Mouse (Mus musculus) Patski (cell line): ENCODE results near the gene Calb2. TPM values are rescaled to one million over a fixed set of nuclear protein-coding genes. Genes with fewer than 3 reads are reported as not detected.

Experiments
- ATAC-seq: fragments of 100-300 bp; one replicate; pipeline ENCODE4 v1.8.0; 2021
- CTCF ChIA-PET: fragments of 350-600 bp; sonication (Branson Sonifier 250); formaldehyde crosslinking; loops from one replicate; lab custom pipeline; 2022; ENCODE audit warnings: inconsistent platforms; lab: Charles Lee
- POLR2A ChIA-PET: fragments of 350-600 bp; sonication (Branson Sonifier 250); formaldehyde crosslinking; loops from one replicate; lab custom pipeline; 2022; ENCODE audit warnings: antibody characterized with exemption, inconsistent platforms; lab: Charles Lee
- DNase-seq: peaks from one replicate; pipeline ENCODE4 v3.0.0-alpha.2; 2011; ENCODE audit warnings: low read depth, low spot score
- H3K27me3 ChIP-seq: fragments of 371-371 bp; one replicate; pipeline ENCODE4 v1.5.1; 2021
- CTCF ChIP-seq: fragments of 100-300 bp; IDR thresholded peaks from one replicate; pipeline ENCODE4 v1.5.1; 2021
- in situ Hi-C: fragments of 300-500 bp; cut with MboI; formaldehyde crosslinking; loops from 3 replicates; pipeline ENCODE4 v1.11.1; 2018; ENCODE audit warnings: low pct_unique_long_range_greater_than_20kb, mixed read lengths
- polyA plus RNA-seq: library from polyadenylated mRNA; unstranded; gene quantifications from one replicate; pipeline ENCODE4 v1.2.3, GENCODE M21; 2021

Calb2 gene
- not detected for polyA plus RNA-seq

GRCm38 (mm10) chr8:110168046-110168445 is at the start of gene Calb2:
TSS of gene Calb2 (minus strand) at chr8:110168210.
- CTCF ChIA-PET: no interaction called here
- TF ChIP-seq CTCF: peak; percentile 96
- H3K27me3 ChIP-seq: peaks cover 49% of the 10 kb centered on the region
- DNase-seq (no peak), ATAC-seq (peak; percentile 26)
- POLR2A ChIA-PET: no interaction called here
- in situ Hi-C loops: no loop called here

GRCm38 (mm10) chr8:110217681-110218131 is 49.7 kb upstream of the Calb2 start:
- no peaks in the 10 kb centered on the region for H3K27me3 ChIP-seq
- in situ Hi-C loops: no loop called here
- POLR2A ChIA-PET: no interaction called here
- ATAC-seq: peak; percentile 99
- CTCF ChIA-PET: interaction anchor here (2.9 kb wide), 1 partner anchor 15 kb away, joined by 7 read pairs; no protein-coding TSS in a partner anchor
- no peak for TF ChIP-seq CTCF
- peak; percentile 87 for DNase-seq

GRCm38 (mm10) chr8:110217198-110217597 is 49.2 kb upstream of the Calb2 start:
- no peak for TF ChIP-seq CTCF
- in situ Hi-C loops: no loop called here
- ChIA-PET POLR2A (no interaction called here), CTCF (interaction anchor here (2.9 kb wide), 1 partner anchor 15 kb away, joined by 7 read pairs; no protein-coding TSS in a partner anchor)
- DNase-seq: no peak
- H3K27me3 ChIP-seq: no peaks in the 10 kb centered on the region
- ATAC-seq: no peak

- POLR2A ChIA-PET: no interaction called here
- TF ChIP-seq CTCF: no peak
- peaks cover 8% of the 10 kb centered on the region for H3K27me3 ChIP-seq
- in situ Hi-C loops: no loop called here
- CTCF ChIA-PET: interaction anchor here (2.9 kb wide), 1 partner anchor 14 kb away, joined by 7 read pairs; no protein-coding TSS in a partner anchor
- ATAC-seq: no peak
- no peak for DNase-seq
Observed at GRCm38 (mm10) chr8:110216253-110216652, 48.2 kb upstream of the Calb2 start.

- no peak for TF ChIP-seq CTCF
Observed at GRCm38 (mm10) chr8:110215365-110215764, 47.4 kb upstream of the Calb2 start, which contains the start of gene Cmtr2. TSS of gene Cmtr2 (plus strand) at chr8:110215665.

GRCm38 (mm10) chr8:110201806-110202205 is 33.8 kb upstream of the Calb2 start:
- ATAC-seq (no peak), DNase-seq (no peak)
- in situ Hi-C loops: no loop called here
- H3K27me3 ChIP-seq: peaks cover 5% of the 10 kb centered on the region
- CTCF ChIA-PET: interaction anchor here (1.8 kb wide), 1 partner anchor 16 kb away, joined by 7 read pairs; no protein-coding TSS in a partner anchor
- POLR2A ChIA-PET: no interaction called here
- TF ChIP-seq CTCF: peak; percentile 62

More at GRCm38 (mm10) chr8:110215365-110215764, 47.4 kb upstream of the Calb2 start, which contains the start of gene Cmtr2:
- CTCF ChIA-PET: no interaction called here
- H3K27me3 ChIP-seq: peaks cover 14% of the 10 kb centered on the region
- DNase-seq (no peak), ATAC-seq (no peak)
- POLR2A ChIA-PET: no interaction called here
- in situ Hi-C loops: no loop called here

- DNase-seq: no peak
- in situ Hi-C loops: no loop called here
- ChIA-PET POLR2A (no interaction called here), CTCF (no interaction called here)
- TF ChIP-seq CTCF: no peak
- H3K27me3 ChIP-seq: peaks cover 5% of the 10 kb centered on the region
- ATAC-seq: peak; percentile 51
Observed at GRCm38 (mm10) chr8:110196678-110197077, 28.7 kb upstream of the Calb2 start.

- no peak for TF ChIP-seq CTCF
Observed at GRCm38 (mm10) chr8:110188961-110189750, 21.1 kb upstream of the Calb2 start.

GRCm38 (mm10) chr8:110185538-110185937 is 17.5 kb upstream of the Calb2 start:
- H3K27me3 ChIP-seq: peaks cover 31% of the 10 kb centered on the region
- in situ Hi-C loops: no loop called here
- ChIA-PET CTCF (no interaction called here), POLR2A (no interaction called here)
- ATAC-seq (no peak), DNase-seq (no peak)
- no peak for TF ChIP-seq CTCF

More at GRCm38 (mm10) chr8:110188961-110189750, 21.1 kb upstream of the Calb2 start:
- no peak for ATAC-seq
- DNase-seq: no peak
- ChIA-PET POLR2A (no interaction called here), CTCF (no interaction called here)
- peaks cover 17% of the 10 kb centered on the region for H3K27me3 ChIP-seq
- in situ Hi-C loops: no loop called here

- ChIA-PET CTCF (no interaction called here), POLR2A (no interaction called here)
- DNase-seq: no peak
- ATAC-seq: no peak
- TF ChIP-seq CTCF: no peak
- peaks cover 27% of the 10 kb centered on the region for H3K27me3 ChIP-seq
- in situ Hi-C loops: no loop called here
Observed at GRCm38 (mm10) chr8:110183748-110184147, 15.7 kb upstream of the Calb2 start.
